Mouse (Mus musculus): Measurements from ENCODE around the gene Dyrk4. TPM values are rescaled to one million over a fixed set of nuclear protein-coding genes. Genes with fewer than 3 reads are reported as not detected.

Gene Dyrk4
- polyA plus RNA-seq, 1 experiment from 2014 or later = 0.35 TPM

GRCm38 (mm10) chr6:126939487-126940171 lies 18.0 kb upstream of the Dyrk4 start, which contains the start of the genes Rad51ap1 and D6Wsu163e:
TSS of gene Rad51ap1 (minus strand) at chr6:126939587.
TSS of gene D6Wsu163e (plus strand) at chr6:126939962.
- Histone ChIP-seq H3K9me3 (ENCODE audit: control insufficient read depth, low read length) (no peaks in the 10 kb centered on the region), H3K4me3 (ENCODE audit: low read depth, low read length) (peak within 1 kb of the TSS; percentile 62), H3K27me3 (replicated peaks; ENCODE audit: control insufficient read depth, insufficient read depth, low read length) (no peaks in the 10 kb centered on the region), H3K9ac (ENCODE audit: low read depth, low read length) (peak within 1 kb of the TSS; percentile 72), H3K27ac (replicated peaks; ENCODE audit: low read depth, low read length) (peak within 1 kb of the TSS; percentile 53; the same call in 1 of the 2 replicates), H3K4me1 (ENCODE audit: control insufficient read depth, insufficient read depth, low read length) (peaks cover 14% of the 10 kb centered on the region), H3K4me2 (ENCODE audit: low read depth, low read length) (peak within 1 kb of the TSS; percentile 86), H3K36me3 (ENCODE audit: control insufficient read depth, insufficient read depth, low read length) (peaks cover 18% of the 10 kb centered on the region; the same call in 1 of the 2 replicates)
- WGBS = under 1% methylated on average over 32 of the region's 33 CpGs
- peak; percentile 98 for DNase-seq (ENCODE audit: low spot score)
- ATAC-seq (ENCODE audit: low read depth) = peak; percentile 100

- WGBS = 1% methylated on average over 23 of the region's 31 CpGs
- no peaks in the 10 kb centered on the region for H3K27me3 ChIP-seq (replicated peaks; ENCODE audit: control insufficient read depth, insufficient read depth, low read length)
- no peak; the same call in none of the 2 replicates for ATAC-seq (ENCODE audit: low read depth)
Measured at GRCm38 (mm10) chr6:126938853-126939486, 17.3 kb upstream of the Dyrk4 start.

GRCm38 (mm10) chr6:126938047-126938446 lies 16.4 kb upstream of the Dyrk4 start:
- H3K36me3 ChIP-seq (ENCODE audit: control insufficient read depth, insufficient read depth, low read length) = peaks cover 25% of the 10 kb centered on the region
- peak overlapping the region; percentile 62 for H3K4me3 ChIP-seq (ENCODE audit: low read depth, low read length)
- peak overlapping the region; percentile 72; the same call in 1 of the 2 replicates for H3K9ac ChIP-seq (ENCODE audit: low read depth, low read length)
- H3K4me2 ChIP-seq (ENCODE audit: low read depth, low read length) = peak overlapping the region; percentile 86
- H3K9me3 ChIP-seq (ENCODE audit: control insufficient read depth, low read length) = no peaks in the 10 kb centered on the region
- 76% methylated on average over 2 of the region's 2 CpGs for WGBS
- DNase-seq (ENCODE audit: low spot score) (no peak), ATAC-seq (ENCODE audit: low read depth) (no peak)
- H3K27me3 ChIP-seq (replicated peaks; ENCODE audit: control insufficient read depth, insufficient read depth, low read length) = no peaks in the 10 kb centered on the region
- H3K4me1 ChIP-seq (ENCODE audit: control insufficient read depth, insufficient read depth, low read length) = peaks cover 14% of the 10 kb centered on the region
- no peak overlapping the region for H3K27ac ChIP-seq (replicated peaks; ENCODE audit: low read depth, low read length)

More at GRCm38 (mm10) chr6:126938853-126939486, 17.3 kb upstream of the Dyrk4 start:
- peaks cover 19% of the 10 kb centered on the region for H3K36me3 ChIP-seq (ENCODE audit: control insufficient read depth, insufficient read depth, low read length)
- H3K4me1 ChIP-seq (ENCODE audit: control insufficient read depth, insufficient read depth, low read length) = peaks cover 14% of the 10 kb centered on the region
- H3K4me3 ChIP-seq (ENCODE audit: low read depth, low read length) = peak overlapping the region; percentile 62
- peak overlapping the region; percentile 72 for H3K9ac ChIP-seq (ENCODE audit: low read depth, low read length)
- no peak overlapping the region for H3K27ac ChIP-seq (replicated peaks; ENCODE audit: low read depth, low read length)
- DNase-seq (ENCODE audit: low spot score) = no peak
- peak overlapping the region; percentile 86 for H3K4me2 ChIP-seq (ENCODE audit: low read depth, low read length)
- H3K9me3 ChIP-seq (ENCODE audit: control insufficient read depth, low read length) = no peaks in the 10 kb centered on the region

DNA sequence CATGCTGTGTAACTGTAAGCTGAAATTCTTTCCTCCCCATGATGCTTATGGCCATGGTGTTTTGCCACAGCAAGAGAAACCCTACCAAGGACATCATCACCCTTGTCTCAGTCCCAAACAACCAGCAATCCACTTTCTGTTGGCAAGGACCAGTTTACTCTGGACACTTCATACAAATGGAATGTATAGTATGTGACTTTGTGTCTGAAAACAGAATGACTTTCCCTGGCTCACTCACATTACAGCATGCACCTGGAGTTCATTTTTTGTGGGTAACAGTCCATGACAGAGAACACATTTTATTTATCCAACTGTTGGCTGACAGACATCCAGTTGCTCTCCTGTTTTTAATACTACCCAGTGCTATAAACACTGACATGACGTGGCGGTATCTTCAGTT lies 11.3 kb upstream of the Dyrk4 start:
- no peak overlapping the region for H3K9ac ChIP-seq (ENCODE audit: low read depth, low read length)
- peaks cover 55% of the 10 kb centered on the region for H3K36me3 ChIP-seq (ENCODE audit: control insufficient read depth, insufficient read depth, low read length)
- no peak overlapping the region for H3K4me2 ChIP-seq (ENCODE audit: low read depth, low read length)
- no peaks in the 10 kb centered on the region for H3K9me3 ChIP-seq (ENCODE audit: control insufficient read depth, low read length)
- H3K27ac ChIP-seq (replicated peaks; ENCODE audit: low read depth, low read length) = no peak overlapping the region
- no peaks in the 10 kb centered on the region for H3K27me3 ChIP-seq (replicated peaks; ENCODE audit: control insufficient read depth, insufficient read depth, low read length)
- H3K4me3 ChIP-seq (ENCODE audit: low read depth, low read length) = no peak overlapping the region
- ATAC-seq (ENCODE audit: low read depth) (no peak), DNase-seq (ENCODE audit: low spot score) (no peak)
- WGBS = 59% methylated on average over 2 of the region's 2 CpGs
- H3K4me1 ChIP-seq (ENCODE audit: control insufficient read depth, insufficient read depth, low read length) = no peaks in the 10 kb centered on the region; the same call in 1 of the 2 replicates

DNA sequence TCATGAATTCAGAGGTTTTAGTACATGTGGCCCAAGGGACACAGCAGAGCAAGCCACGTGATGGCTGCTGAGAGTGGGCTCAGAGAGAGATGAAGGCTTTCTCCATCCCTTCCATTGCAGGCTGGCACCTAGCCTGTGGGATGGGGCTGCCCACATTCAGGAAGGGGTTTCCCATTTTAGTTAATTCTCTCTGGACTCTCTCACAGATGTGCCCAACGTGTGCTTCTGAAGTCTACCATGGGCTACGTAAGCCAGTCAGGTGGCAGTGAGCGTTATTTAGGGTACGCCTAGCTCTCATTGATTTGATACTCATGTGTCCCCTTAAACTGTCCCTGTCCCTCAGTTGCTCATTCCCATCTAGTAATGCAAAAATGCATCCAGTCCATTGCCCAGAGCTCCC lies 6.7 kb downstream of the Dyrk4 start:
- Histone ChIP-seq H3K9me3 (ENCODE audit: control insufficient read depth, low read length) (no peaks in the 10 kb centered on the region), H3K27me3 (replicated peaks; ENCODE audit: control insufficient read depth, insufficient read depth, low read length) (no peaks in the 10 kb centered on the region), H3K4me1 (ENCODE audit: control insufficient read depth, insufficient read depth, low read length) (no peaks in the 10 kb centered on the region), H3K4me2 (ENCODE audit: low read depth, low read length) (no peak overlapping the region), H3K4me3 (ENCODE audit: low read depth, low read length) (no peak overlapping the region), H3K9ac (ENCODE audit: low read depth, low read length) (no peak overlapping the region), H3K27ac (replicated peaks; ENCODE audit: low read depth, low read length) (no peak overlapping the region), H3K36me3 (ENCODE audit: control insufficient read depth, insufficient read depth, low read length) (no peaks in the 10 kb centered on the region)
- 81% methylated on average over 5 of the region's 5 CpGs for WGBS
- ATAC-seq (ENCODE audit: low read depth) (no peak), DNase-seq (ENCODE audit: low spot score) (no peak)

DNA sequence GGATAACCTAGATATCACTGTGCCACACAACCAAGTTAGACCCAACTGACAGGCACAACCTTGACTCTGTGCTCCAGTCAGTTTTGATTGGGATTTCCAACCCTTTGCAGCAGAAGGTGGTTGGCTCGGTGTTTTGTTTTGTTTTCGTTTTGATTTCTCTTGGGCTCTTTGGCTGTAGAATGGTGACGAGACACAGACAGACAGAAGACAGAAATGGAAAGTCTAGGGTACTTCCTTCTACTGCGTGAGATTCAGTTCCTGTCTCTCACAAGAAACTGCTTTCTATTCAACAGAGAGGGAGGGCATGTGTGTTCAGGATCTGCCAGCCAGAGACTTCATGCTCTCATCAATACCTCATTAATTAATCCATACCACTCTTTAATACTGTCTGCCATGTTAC lies 10.9 kb downstream of the Dyrk4 start:
- Histone ChIP-seq H3K36me3 (ENCODE audit: control insufficient read depth, insufficient read depth, low read length) (no peaks in the 10 kb centered on the region), H3K4me3 (ENCODE audit: low read depth, low read length) (no peak overlapping the region), H3K9me3 (ENCODE audit: control insufficient read depth, low read length) (no peaks in the 10 kb centered on the region), H3K27me3 (replicated peaks; ENCODE audit: control insufficient read depth, insufficient read depth, low read length) (no peaks in the 10 kb centered on the region), H3K4me2 (ENCODE audit: low read depth, low read length) (no peak overlapping the region), H3K27ac (replicated peaks; ENCODE audit: low read depth, low read length) (no peak overlapping the region), H3K4me1 (ENCODE audit: control insufficient read depth, insufficient read depth, low read length) (no peaks in the 10 kb centered on the region), H3K9ac (ENCODE audit: low read depth, low read length) (no peak overlapping the region)
- 74% methylated on average over 4 of the region's 4 CpGs for WGBS
- no peak for DNase-seq (ENCODE audit: low spot score)
- ATAC-seq (ENCODE audit: low read depth) = no peak

- H3K27me3 ChIP-seq (replicated peaks; ENCODE audit: control insufficient read depth, insufficient read depth, low read length) = no peaks in the 10 kb centered on the region
- no peak overlapping the region for H3K4me2 ChIP-seq (ENCODE audit: low read depth, low read length)
- no peaks in the 10 kb centered on the region for H3K36me3 ChIP-seq (ENCODE audit: control insufficient read depth, insufficient read depth, low read length)
- H3K9ac ChIP-seq (ENCODE audit: low read depth, low read length) = no peak overlapping the region
- no peaks in the 10 kb centered on the region for H3K4me1 ChIP-seq (ENCODE audit: control insufficient read depth, insufficient read depth, low read length)
- peak; percentile 6 for DNase-seq (ENCODE audit: low spot score)
- H3K9me3 ChIP-seq (ENCODE audit: control insufficient read depth, low read length) = no peaks in the 10 kb centered on the region
- ATAC-seq (ENCODE audit: low read depth) = no peak
- no peak overlapping the region for H3K27ac ChIP-seq (replicated peaks; ENCODE audit: low read depth, low read length)
- 60% methylated on average over 3 of the region's 3 CpGs for WGBS
- no peak overlapping the region for H3K4me3 ChIP-seq (ENCODE audit: low read depth, low read length)
Measured at GRCm38 (mm10) chr6:126907876-126908275, 13.8 kb downstream of the Dyrk4 start.

GRCm38 (mm10) chr6:126907378-126907777 lies 14.3 kb downstream of the Dyrk4 start:
- H3K27me3 ChIP-seq (replicated peaks; ENCODE audit: control insufficient read depth, insufficient read depth, low read length) = no peaks in the 10 kb centered on the region
- DNase-seq (ENCODE audit: low spot score) (peak; percentile 4), ATAC-seq (ENCODE audit: low read depth) (no peak)
- no peaks in the 10 kb centered on the region for H3K9me3 ChIP-seq (ENCODE audit: control insufficient read depth, low read length)
- H3K9ac ChIP-seq (ENCODE audit: low read depth, low read length) = no peak overlapping the region
- 67% methylated on average over 4 of the region's 5 CpGs for whole genome bisulfite sequencing
- no peak overlapping the region for H3K4me2 ChIP-seq (ENCODE audit: low read depth, low read length)
- H3K27ac ChIP-seq (replicated peaks; ENCODE audit: low read depth, low read length) = no peak overlapping the region
- H3K4me3 ChIP-seq (ENCODE audit: low read depth, low read length) = no peak overlapping the region
- H3K36me3 ChIP-seq (ENCODE audit: control insufficient read depth, insufficient read depth, low read length) = no peaks in the 10 kb centered on the region
- no peaks in the 10 kb centered on the region for H3K4me1 ChIP-seq (ENCODE audit: control insufficient read depth, insufficient read depth, low read length)

All from embryonic facial prominence, embryonic 14.5 days (tissue).